ENCODE assay signal across 22 mouse cellular contexts in genomic region chr5:146724956-146725355, GRCm38 (mm10).
DNase-seq lines count a peak whose midpoint lies in the region; ATAC-seq and TF ChIP-seq lines count a peak whose summit lies in the region.
"Had no signal": no experiment of that assay in that cellular context is flagged by ENCODE, and none has a peak within 500 bp of the region (broad histone marks: within the 10 kb centered on the region; RNA-seq: fewer than 3 reads in every experiment).

No protein-coding gene starts in this region.

- WGBS in forebrain, postnatal 0 days: 35% methylated on average over 3 of the region's 3 CpGs
- 43% methylated on average over 3 of the region's 3 CpGs for WGBS in forebrain, embryonic 16.5 days
- WGBS in midbrain, embryonic 15.5 days: 53% methylated on average over 3 of the region's 3 CpGs

- H3K4me1 ChIP-seq in forebrain, postnatal 0 days (ENCODE audit: insufficient read depth): no peaks in the 10 kb centered on the region; the same call in 1 of the 2 replicates
- H3K4me1 ChIP-seq in forebrain, embryonic 16.5 days (replicated peaks; ENCODE audit: control insufficient read depth, insufficient read depth, low read length): peaks cover 13% of the 10 kb centered on the region
- no peaks in the 10 kb centered on the region for H3K4me1 ChIP-seq in midbrain, embryonic 15.5 days
- H3K4me1 ChIP-seq: embryonic facial prominence, embryonic 15.5 days; forebrain, embryonic 10.5 days had no signal

- no peak for TF ChIP-seq CTCF in forebrain, postnatal 0 days (IDR thresholded peaks at IDR 0.05; ENCODE audit: low read depth)

- H3K9ac ChIP-seq in forebrain, postnatal 0 days: no peak overlapping the region
- no peak overlapping the region for H3K9ac ChIP-seq in forebrain, embryonic 16.5 days (replicated peaks; ENCODE audit: low read depth, low read length)
- H3K9ac ChIP-seq in midbrain, embryonic 15.5 days: no peak overlapping the region
- H3K9ac ChIP-seq: embryonic facial prominence, embryonic 15.5 days; heart, embryonic 15.5 days; hindbrain, embryonic 15.5 days had no signal

- H3K4me2 ChIP-seq in forebrain, postnatal 0 days (ENCODE audit: low read depth): no peak overlapping the region
- H3K4me2 ChIP-seq in forebrain, embryonic 16.5 days (ENCODE audit: low read length): no peak overlapping the region
- H3K4me2 ChIP-seq in midbrain, embryonic 15.5 days: no peak overlapping the region
- H3K4me2 ChIP-seq: embryonic facial prominence, embryonic 15.5 days; heart, embryonic 11.5 days; heart, embryonic 15.5 days; hindbrain, embryonic 15.5 days had no signal

- peak; percentile 49 for DNase-seq in forebrain, postnatal 0 days
- DNase-seq in layer of hippocampus, adult 9-11 months: peak; percentile 42
- no peak for DNase-seq in layer of hippocampus, postnatal 25 days (ENCODE audit: extremely low spot score in 1 of 2, low spot score in 1 of 2)
- peak; percentile 72 for DNase-seq in MN1 (ENCODE audit: low spot score)
- DNase-seq: adrenal gland, postnatal 14 days; cerebellum, adult 2 months; cerebellum, postnatal 10 days; gastrocnemius, postnatal 10 days; heart, adult 2 months; heart, postnatal 14 days had no signal

- H3K4me3 ChIP-seq in forebrain, postnatal 0 days (ENCODE audit: low read depth, low read length): no peak overlapping the region
- H3K4me3 ChIP-seq in forebrain, embryonic 16.5 days (replicated peaks; ENCODE audit: low read length): no peak overlapping the region
- no peak overlapping the region for H3K4me3 ChIP-seq in midbrain, embryonic 15.5 days
- H3K4me3 ChIP-seq: embryonic facial prominence, embryonic 15.5 days; erythroblast, embryonic 14.5 days; forebrain, embryonic 10.5 days; heart, adult 2 months; heart, embryonic 15.5 days; hindbrain, embryonic 15.5 days had no signal

- no peaks in the 10 kb centered on the region for H3K36me3 ChIP-seq in forebrain, postnatal 0 days (ENCODE audit: insufficient read depth)
- no peaks in the 10 kb centered on the region for H3K36me3 ChIP-seq in forebrain, embryonic 16.5 days (ENCODE audit: control insufficient read depth, insufficient read depth)
- H3K36me3 ChIP-seq in midbrain, embryonic 15.5 days (replicated peaks): no peaks in the 10 kb centered on the region
- H3K36me3 ChIP-seq: embryonic facial prominence, embryonic 15.5 days; forebrain, embryonic 10.5 days; heart, embryonic 15.5 days; hindbrain, embryonic 15.5 days had no signal

- no peaks in the 10 kb centered on the region for H3K9me3 ChIP-seq in forebrain, postnatal 0 days (ENCODE audit: low read length)
- H3K9me3 ChIP-seq in forebrain, embryonic 16.5 days (ENCODE audit: control insufficient read depth, low read length): peaks cover 2% of the 10 kb centered on the region; the same call in 1 of the 2 replicates
- no peaks in the 10 kb centered on the region for H3K9me3 ChIP-seq in midbrain, embryonic 15.5 days
- H3K9me3 ChIP-seq: embryonic facial prominence, embryonic 15.5 days; forebrain, embryonic 10.5 days; heart, embryonic 15.5 days; hindbrain, embryonic 15.5 days had no signal

- ATAC-seq in forebrain, postnatal 0 days: peak; percentile 67
- ATAC-seq in forebrain, embryonic 16.5 days: no peak
- 0 out of 2 replicates have a peak, but pooled peaks have one; percentile 35 for ATAC-seq in midbrain, embryonic 15.5 days (replicated peaks)
- ATAC-seq in megakaryocyte, adult 5-6 weeks (ENCODE audit: poor library complexity, severe bottlenecking): no peak
- ATAC-seq in megakaryocyte progenitor cell, adult 5-6 weeks (replicated peaks; ENCODE audit: poor library complexity): no peak
- ATAC-seq: activated CD4-positive, CD25-positive, alpha-beta regulatory T cell, adult 4 months; Patski had no signal

- no peak overlapping the region for H3K27ac ChIP-seq in forebrain, postnatal 0 days (ENCODE audit: low read depth, low read length)
- no peak overlapping the region for H3K27ac ChIP-seq in forebrain, embryonic 16.5 days (ENCODE audit: low read length)
- H3K27ac ChIP-seq in midbrain, embryonic 15.5 days: no peak overlapping the region
- H3K27ac ChIP-seq: embryonic facial prominence, embryonic 15.5 days; forebrain, embryonic 10.5 days; heart, adult 2 months; heart, embryonic 15.5 days; hindbrain, embryonic 15.5 days had no signal

- no peaks in the 10 kb centered on the region for H3K27me3 ChIP-seq in forebrain, postnatal 0 days (ENCODE audit: insufficient read depth, low read length)
- no peaks in the 10 kb centered on the region for H3K27me3 ChIP-seq in forebrain, embryonic 16.5 days (replicated peaks; ENCODE audit: control insufficient read depth, insufficient read depth, low read length)
- H3K27me3 ChIP-seq in midbrain, embryonic 15.5 days (replicated peaks): no peaks in the 10 kb centered on the region
- H3K27me3 ChIP-seq: embryonic facial prominence, embryonic 15.5 days; heart, embryonic 15.5 days; hindbrain, embryonic 15.5 days; Patski had no signal

Comparison
In these comparisons a context has a peak if more than half of its experiments do, and no peak if none do; other contexts are left out.
1. ATAC-seq: peak in forebrain, postnatal 0 days (single experiment) and midbrain, embryonic 15.5 days (single experiment); none in forebrain, embryonic 16.5 days (single experiment), megakaryocyte, adult 5-6 weeks (single experiment) and megakaryocyte progenitor cell, adult 5-6 weeks (single experiment).
2. DNase-seq: peak in forebrain, postnatal 0 days (single experiment), layer of hippocampus, adult 9-11 months (single experiment) and MN1 (single experiment); none in layer of hippocampus, postnatal 25 days (0 of 2).